Mouse (Mus musculus) cerebellum, adult 18-20 months (tissue): ENCODE measurements around the gene Alpl.

ENCODE experiments used
- DNase-seq, 2 experiments: peaks; one replicate each; pipeline ENCODE4 v3.0.0; 2021

Gene Alpl

DNA sequence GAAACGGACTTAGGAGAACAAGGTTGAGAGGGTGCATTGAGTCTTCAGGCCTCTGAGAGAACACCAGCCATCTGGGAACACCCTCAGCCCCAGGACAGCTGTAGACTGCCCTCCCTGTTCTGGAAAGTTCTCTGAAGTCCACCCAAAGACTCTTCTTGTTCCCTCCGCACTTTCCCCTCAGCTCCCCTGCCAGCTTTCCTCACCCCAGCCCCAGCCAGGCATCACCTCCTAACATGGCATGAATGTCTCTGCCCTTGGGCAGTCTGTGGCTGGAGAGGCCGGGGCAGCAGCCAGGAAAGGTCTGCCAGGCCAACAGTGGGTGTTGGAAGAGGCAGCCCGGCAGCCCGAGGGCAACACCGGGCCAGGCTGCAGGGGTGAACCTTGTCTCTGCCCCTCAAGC is 27.4 kb downstream of the Alpl start:
- no peak for DNase-seq

DNA sequence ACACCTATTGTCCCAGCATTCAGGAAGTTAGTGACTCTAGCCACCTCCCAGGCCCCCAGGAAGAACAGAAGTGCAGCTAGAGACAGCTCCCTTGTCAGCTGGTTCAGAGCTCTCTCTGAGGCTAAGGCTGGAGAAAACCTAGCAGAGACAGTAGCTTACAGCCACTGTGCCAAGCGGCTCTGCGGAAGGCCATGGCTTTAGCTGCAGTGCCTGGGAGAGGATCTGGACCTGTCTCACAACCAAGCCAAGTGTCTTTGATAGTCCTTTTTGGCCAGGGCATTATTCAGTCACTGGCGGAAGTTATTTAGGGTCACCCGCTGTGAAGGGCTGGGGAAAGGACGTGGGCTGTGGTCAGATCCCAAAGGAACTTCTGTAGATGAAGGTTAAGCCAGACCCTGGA is 27.8 kb downstream of the Alpl start:
- no peak for DNase-seq

DNA sequence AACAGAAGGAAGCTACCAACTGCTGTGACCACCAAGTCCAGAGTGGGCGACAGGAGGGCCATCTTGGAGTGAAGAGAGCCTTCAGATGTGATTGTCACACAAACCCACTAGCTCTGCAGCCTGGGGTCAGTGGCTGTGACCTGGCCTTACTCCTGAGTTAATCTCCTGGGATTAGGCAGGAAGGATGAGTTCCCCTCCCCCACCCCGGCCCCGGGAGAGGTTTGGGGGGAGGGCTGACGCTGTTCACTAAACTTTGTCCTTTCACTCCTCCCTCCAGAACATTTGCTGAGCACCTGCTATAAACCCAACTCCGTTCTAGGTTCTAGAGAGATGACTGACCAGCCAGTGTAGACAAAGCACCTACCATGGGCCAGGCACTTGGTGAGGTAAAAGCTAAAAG is 29.8 kb downstream of the Alpl start:
- DNase-seq, result no peak

DNA sequence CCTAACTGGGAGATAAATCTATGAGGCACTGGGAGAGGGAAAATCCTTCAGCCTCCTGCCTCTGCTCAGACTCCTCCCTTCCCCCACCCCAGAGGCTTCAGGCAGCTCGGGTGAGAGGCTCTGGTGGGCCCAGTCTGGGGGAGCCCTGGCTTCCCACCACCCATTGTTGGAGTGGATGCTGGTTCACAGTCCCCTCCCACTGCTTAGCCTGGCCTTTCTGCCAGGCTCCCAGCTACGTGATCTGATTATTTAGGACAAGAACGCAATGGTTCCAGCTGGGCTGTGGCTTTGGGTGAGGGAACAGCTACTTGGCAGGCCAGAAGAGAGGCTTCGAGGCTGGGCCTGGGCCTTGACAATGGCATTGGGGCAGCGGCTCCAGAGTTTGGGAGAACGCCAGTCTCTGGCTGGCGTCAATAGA is 30.6 kb downstream of the Alpl start:
- DNase-seq, result peak in 1 of 2 experiments; percentile 32

DNA sequence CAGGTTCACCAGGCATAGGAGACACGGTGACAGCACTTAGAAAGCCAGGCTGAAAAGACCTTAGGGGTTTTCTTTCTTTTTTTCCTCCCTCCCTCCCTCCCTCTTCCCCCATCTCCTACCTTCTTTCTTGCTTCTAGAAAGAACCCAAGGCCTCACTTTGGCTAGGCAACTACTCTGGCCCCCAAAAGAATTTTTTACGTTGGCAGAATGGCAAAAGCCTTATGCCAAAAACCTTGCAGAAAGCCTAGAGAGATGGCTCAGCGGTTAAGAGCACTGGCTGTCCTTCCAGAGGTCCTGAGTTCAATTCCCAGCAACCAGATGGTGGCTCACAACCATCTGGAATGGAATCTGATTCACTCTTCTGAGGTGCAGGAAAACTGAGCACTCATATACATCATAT is 31.6 kb downstream of the Alpl start:
- DNase-seq, result no peak

DNA sequence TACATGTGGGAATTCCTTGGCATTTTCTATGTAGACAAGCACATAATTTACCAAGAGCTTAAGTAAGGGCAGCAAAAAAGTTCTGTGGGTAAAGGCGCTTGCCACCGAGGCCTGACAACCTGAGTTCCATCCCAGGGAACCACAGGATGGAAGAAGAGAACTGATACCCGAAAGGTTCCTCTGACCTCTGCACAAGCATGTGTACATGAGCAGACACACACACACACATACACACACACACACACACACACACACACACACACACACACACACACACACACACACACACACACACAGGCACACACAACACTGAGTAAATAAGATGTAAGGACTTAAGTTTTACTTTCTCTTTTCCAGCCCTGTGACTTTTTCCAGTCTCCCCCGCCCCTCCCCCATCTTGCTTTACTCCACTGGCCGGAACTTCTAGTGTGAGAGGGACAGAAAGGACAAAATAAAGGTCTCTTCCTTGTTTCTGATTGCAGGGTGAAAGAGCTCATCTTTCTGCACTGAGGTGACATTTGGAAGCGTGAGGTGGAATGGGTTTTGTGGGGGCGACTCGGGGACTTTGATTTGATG is 32.2 kb downstream of the Alpl start:
- DNase-seq, result no peak

DNA sequence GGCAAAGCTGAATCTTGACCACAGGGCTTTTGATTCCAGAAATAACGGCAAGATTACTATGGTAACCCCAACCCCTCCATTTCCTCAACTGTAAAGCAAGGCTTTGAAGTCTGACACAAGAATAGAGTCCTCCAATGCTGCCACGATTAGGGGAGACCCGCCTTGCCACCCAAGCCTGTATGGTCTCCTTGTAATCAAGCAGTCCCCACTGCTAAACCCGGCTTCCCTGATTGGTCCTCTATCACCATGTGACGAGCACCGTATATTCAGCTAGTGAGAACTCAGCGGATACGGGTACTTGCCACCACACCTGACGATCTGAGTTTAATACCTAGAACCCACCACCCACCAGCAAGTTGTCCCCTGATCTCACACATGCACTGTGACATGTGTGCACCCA is 33.3 kb downstream of the Alpl start:
- DNase-seq, result no peak

DNA sequence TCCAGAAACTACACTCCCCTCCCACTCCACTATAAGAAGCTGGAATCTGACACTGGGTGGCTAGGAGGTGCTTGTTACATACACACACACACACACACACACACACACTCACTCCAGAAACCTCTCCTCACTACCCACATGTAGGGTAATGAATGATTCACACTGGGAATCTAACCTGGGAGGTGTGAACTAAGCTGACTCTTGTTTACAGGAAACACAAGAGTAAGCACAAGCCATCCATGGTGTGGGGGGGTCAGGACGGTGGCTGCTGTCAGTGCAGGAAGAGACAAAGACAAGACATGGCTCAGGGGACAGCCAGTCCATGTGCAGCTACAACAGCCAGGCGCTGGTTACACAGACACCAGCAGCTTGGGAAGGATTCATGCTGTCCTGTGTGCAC is 41.7 kb downstream of the Alpl start:
- DNase-seq, result no peak

DNA sequence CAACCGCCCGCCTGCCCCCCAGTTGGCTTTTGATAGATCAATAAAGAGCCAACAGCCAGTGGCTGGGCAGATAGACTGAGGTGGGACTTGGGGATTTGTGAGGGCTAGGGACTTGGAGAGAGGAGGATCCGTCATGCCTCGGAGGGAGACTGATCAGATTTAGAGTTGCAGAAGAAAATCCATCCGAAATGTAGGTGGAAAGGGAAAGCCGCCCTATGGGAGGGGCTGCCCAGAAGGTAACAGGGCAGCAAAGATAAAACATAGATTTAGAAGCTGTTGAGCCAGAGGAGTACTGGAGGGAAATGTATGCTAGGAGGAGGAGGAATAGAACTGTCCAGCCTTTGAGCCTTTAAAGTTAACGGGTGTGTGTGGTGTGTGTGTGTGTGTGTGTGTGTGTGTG is 43.0 kb downstream of the Alpl start:
- DNase-seq, result no peak

DNA sequence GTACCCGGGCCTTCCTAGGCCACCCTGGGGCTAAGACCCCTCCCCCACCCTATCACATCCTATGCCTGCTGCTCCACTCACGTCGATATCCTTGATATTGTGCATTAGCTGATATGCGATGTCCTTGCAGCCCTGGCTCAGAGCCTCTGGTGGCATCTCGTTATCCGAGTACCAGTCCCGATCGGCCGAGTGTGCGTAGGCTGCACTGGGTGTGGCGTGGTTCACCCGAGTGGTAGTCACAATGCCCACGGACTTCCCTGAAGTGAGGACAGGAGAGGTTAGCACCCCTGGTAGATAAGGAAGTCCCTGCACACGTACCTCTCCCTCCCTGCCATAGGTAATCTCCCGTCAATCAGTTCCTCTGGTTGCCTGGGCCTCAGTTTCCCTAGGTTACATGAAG is 43.7 kb downstream of the Alpl start:
- DNase-seq, result no peak

DNA sequence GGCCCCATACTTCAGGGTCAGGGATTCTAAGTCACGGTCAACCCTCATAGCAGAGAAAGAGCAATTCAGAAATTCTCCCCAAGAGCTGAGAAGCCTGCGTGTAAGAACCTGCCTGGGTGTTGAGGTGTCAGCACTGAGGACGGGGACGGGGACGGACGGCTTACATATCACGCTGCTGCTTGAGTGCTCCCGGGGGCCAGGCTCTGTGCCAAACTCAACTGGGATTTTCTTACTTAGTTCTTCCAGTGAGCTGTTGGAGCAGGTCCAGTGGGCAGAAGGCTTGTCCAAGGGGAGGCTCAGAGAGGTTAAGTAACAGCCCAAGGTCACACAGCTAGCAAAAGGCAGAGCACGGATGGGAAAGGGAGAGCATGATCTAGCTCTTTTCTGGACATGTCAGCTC is 44.5 kb downstream of the Alpl start:
- DNase-seq, result no peak

DNA sequence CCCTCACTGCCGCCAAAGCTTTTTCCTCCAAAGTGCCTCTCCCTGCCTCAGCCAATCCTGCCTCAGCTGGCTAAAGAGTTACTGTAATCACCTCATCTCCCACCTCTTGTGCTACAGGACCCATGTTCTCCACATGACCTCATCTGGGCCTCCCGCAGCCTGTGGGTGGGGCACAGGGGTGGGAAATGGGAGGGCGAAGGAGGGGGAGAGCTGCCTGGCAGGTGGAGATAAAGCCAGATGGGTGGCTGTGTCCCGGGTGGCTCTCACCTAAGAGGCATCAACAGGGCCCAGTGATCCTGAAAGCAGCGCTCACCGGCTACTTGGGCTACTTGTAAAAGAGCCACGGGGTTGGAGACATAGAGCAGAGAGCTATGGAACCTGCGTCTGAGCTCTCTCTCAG is 44.9 kb downstream of the Alpl start:
- no peak for DNase-seq

DNA sequence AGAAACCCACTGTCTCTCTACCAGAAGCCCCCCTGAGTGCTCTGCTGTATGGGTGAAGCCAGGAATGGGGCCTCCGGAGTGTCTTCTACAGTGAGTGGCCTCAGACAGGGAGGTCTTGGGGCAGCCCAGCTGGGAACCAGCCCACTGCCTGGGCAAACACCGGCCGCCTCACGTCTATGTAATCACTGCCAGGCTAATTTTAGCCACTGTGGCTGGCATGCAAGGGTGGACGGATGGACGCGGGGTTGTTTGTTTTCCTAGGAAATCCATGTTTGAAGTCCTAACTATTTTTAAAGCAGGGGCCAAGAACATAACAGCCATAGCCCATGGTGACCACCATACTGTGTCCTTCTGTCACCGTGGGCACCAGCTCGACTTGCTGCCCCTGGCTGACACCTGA is 46.1 kb downstream of the Alpl start:
- DNase-seq, result no peak

DNA sequence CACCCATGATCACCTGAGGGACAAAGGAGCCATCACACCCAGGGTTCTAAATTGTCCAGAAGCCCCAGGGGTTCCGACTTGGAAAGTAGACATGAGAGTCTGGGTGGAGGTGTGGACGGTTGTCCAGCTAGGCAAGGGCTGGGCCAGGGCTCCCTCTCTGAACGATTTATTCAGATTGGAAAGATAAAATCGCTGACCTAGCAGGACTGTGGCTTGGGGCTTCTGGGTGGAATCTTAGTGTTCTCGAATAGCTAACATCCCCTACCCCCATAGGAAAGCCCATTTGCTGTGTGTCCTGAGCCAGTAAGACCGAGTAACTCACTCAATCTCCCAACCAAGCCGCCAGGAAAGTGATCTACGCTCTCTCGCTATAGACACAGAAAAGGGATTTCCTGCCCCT is 46.5 kb downstream of the Alpl start:
- no peak for DNase-seq

DNA sequence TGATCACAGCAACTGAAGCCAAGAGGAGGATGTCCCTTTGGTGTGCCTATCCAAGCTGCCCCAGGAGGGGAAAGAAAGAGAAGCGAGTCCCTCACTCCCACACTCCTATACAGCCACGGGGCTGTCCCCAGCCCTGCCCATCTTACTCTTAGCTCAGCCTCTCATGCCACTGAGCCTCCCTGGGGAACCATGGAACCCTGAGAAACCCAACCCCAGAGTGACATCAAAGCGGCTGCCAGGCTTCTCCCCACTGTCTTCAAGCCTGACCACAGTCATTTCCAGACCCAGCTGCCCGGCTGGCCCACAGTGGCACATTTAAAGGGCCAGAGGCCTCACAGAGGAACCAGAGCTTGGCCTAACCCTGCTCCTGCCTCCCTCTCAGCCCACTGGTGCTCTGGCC is 47.5 kb downstream of the Alpl start:
- no peak for DNase-seq

DNA sequence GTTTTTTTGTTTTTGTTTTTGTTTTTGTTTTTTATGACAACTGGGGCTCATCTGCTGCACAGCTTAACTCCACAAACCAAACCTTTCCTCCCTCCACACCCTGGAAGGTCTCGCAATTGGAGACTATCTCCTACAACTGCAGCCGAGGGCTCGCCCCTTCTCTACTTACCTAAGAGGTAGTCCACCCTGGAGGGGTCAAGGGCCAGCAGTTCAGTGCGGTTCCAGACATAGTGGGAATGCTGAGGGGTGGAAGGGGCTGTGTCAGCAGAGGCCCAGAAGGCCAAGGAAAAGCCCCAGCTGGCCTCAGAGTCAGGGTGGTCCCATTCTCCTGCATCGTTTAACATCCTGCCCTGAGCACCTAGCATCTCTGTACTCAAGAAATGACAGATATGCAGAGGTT is 48.6 kb downstream of the Alpl start:
- DNase-seq, result no peak

DNA sequence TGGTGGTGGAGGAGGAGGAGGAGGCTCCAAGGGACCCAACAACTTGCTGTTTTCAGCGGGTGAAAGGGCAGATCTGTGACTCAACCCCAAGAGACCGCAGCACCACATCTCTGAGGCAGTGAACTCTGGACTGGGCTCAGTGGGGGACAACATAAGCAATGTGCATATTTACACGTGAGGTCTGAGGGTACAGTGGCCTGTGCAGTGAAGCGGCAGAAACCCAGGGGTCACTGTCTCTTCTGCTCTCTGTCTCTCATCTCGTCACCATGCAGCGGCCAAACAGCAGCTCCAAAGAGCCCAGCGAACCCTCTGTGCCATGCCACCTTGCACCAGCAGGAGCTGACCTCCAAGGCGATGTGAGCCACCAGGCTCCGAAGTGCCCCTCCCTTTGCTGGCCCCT is 49.1 kb downstream of the Alpl start:
- no peak for DNase-seq

DNA sequence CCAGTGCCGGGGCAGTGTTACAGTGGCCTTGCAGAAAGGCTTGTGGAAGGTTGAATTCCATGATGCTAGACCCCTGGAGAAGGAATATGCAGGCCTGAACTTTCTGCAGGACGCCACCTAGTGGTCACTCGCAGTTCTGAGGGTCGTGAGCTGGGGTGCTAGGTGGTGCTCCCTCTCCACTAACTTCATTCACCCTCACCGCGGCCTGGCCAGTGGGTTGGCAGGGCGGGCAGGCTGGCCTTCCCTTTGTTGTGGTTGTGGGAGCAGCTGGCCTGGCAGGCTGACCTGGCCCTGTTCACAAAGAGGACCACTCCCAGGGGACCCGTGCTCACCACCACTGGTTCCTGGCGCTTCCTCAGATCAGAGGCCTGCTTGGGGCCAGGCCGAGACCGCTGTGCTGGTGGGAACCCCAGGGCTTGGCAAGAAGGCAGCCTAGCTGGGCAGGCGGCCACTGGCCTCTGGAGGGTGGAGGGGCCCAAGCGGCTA is 51.7 kb downstream of the Alpl start:
- peak; percentile 41 to 58 for DNase-seq

DNA sequence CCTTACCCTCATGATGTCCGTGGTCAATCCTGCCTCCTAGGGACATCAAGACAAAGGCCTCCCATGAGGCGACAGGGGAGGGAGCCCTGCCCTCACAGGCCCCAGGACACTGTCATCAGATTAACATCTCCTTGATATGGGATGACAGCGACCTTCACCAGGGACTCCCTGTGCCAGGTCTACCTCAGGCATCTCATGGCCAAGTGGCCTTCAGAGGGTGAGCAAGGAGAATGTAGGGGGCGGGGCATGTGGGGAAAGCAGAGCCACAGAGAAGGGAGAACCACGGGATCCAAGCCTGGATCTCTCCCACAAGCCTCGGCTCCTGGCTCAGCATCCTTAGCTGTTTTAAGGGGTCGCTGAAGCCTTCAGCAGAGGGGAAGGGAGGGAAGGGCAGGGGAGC is 52.4 kb downstream of the Alpl start:
- DNase-seq, result no peak

DNA sequence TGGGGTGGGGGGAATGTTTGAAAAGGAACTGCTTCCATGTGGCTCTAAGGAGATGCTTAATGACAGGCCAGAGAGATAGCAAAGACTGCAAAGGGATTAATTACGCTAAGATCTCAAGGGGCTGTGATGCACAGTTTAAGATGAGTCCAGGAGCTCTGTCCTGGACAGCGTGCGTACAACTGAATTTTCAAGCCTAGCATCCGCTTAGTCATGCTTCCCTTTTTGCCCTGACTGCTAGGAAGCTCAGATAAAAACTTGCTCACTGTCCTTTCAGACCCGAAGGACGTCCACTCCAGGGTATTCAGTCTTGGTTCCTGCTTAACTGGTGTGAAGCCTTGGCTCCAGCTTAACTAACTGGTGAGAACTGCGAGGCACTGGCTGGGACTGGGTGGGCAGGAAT is 55.8 kb downstream of the Alpl start:
- no peak for DNase-seq

DNA sequence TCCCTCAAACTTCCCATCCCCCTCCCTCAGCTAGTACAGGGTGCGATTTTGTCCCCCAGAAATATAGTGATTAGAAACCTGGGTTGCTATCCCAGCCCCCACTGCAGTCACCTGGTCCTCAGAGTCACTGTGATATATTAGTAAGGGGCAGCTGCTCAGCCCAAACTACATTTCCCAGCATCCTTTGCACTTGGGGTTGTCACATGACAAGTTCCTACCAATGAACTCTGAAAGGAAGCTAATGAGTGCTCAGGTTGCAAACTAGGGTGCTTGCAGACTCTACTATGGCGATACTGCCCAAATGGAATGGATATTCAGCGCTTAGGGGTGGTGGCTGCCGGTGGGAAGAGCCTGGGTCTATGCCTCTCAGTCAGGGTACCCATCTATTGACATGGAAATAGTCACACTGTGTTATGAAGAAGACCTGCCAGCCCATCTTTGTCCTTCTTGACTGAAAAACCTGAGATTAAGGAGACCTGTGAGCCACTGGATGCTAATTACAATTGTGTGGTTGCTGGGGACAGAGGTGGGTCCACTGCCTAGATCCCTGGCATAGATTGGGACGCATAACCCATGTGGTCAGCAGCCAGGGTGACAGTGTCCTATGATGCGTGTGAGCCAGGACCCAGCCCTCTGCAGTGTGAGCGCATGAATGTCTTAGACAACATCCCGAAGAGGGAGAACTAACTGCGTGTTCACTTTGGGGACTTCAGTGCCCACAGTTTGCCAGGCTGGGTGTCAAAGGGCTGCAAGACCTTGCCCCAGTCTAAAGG is 56.8 kb downstream of the Alpl start:
- peak; percentile 35 to 60 for DNase-seq

DNA sequence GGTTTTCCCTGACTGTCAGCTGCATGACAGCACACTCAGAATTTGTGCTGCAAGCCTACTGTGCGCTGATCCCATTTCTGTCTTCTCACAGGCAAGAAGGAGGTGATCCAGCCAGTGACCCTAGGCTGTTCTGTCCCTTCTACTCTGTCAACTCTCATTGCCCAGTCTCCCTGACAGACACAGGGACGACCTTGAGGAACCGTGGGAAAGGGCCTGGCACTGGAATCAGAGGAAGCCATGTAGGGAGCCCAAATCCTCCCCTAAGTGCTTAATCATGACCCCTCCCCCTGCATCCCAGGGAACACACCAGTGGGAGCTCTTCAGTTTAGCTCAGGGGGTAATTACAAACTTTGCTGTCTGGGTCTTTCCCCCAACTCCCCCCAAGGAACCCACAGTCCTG is 58.4 kb downstream of the Alpl start:
- DNase-seq, result no peak

DNA sequence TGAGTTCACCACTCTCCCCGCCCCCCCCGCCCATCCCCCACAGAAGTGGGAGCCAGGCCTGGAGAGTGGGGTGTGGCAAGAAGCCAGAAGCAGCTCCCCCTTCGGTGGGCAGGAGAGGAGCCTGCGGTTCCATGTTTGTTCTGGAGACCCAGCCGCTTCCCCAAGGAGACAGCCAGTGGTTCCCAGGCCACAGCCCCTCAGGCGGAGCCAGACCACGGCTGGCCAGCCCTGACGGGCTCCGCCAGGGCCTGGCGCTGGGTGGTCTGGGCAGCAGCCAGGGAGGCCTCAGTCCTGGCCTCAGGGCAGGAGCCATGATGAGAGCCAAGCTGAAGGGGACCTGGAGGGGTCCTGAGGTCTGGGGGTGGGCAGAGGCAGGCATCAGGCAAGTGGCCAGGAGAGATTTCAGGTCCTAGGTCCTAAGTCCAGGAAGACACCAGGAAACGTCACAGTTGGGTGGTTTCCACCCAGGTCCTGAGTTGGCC is 59.9 kb downstream of the Alpl start:
- DNase-seq, result no peak

DNA sequence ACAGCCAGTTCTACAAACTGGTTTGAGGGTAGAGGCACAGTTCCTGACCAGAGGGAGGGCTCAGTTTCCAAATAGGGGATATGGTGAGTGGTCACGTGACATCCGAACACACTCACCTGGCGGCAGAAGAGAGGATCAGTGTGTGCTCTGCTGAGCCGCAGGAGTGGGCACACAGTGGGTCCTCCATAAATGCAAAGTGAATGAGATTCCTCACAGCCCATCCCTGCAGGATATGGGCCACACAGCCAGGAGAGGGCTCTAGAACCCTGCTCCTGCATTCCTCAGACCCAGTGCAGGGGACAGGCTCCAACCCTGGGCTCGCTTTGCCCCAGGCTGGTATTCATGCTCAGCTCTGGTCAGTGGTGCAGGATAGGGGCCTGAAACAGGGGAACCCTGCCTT is 62.7 kb downstream of the Alpl start:
- DNase-seq, result peak in 1 of 2 experiments; percentile 39

DNA sequence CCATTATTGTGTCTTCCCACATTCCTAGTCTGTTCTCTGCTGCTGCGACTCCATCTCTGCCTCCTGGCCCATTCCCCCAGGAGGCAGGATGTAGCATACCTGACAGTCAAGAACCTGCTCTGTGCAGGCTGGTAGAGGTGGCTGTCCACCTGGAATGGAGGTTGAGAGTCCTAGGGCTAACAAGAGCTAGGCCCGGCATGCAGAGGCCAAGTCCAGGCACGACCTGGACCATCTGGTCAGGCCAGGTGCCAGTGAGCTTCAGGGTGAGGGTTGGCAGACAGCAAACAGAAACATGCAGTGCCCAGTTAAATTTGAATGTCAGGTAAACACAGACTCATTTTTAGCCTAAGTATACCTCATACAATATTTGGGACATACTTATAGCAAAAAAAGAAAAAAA is 63.2 kb downstream of the Alpl start:
- peak; percentile 92 to 94 for DNase-seq
